In the genomic region with DNA sequence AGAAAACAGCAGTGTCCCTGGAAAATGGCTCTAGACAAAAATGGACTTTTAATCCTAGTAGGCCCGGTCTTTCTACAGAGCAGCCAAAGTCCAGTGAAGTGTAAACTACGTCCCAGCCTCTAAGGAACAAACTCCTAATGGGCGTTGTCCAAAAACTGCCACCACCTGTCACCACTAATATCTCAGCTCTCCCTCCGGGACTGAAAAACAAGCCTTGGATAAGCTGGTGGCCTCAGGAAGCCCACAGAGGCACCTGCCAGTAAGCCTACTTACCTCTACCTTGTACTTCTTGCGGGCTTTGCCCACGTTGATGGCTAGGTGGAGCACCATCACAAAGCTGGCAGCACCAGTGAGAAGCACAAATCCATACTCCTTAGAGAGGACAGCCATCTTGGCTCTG, we compare ENCODE assay signal across 23 mouse cellular contexts. TPM values are rescaled to one million over a fixed set of nuclear protein-coding genes. Genes with fewer than 3 reads are reported as not detected.
DNase-seq lines count a peak whose midpoint lies in the region; ATAC-seq and TF ChIP-seq lines count a peak whose summit lies in the region.
"Had no signal": no experiment of that assay in that cellular context is flagged by ENCODE, and none has a peak within 500 bp of the region (broad histone marks: within the 10 kb centered on the region; RNA-seq: fewer than 3 reads in every experiment).

No protein-coding gene starts in this region.

- no peak for TF ChIP-seq POLR2A in small intestine, adult 2 months (IDR thresholded peaks at IDR 0.05; ENCODE audit: low read depth, low read length)

- no peak overlapping the region for H3K4me3 ChIP-seq in gastrocnemius, adult 2 months
- H3K4me3 ChIP-seq in liver, embryonic 12.5 days = no peak overlapping the region
- no peak overlapping the region for H3K4me3 ChIP-seq in small intestine, adult 2 months (ENCODE audit: low read depth, low read length)
- H3K4me3 ChIP-seq: forebrain, embryonic 10.5 days; heart, embryonic 15.5 days; hindbrain, embryonic 15.5 days; limb, embryonic 15.5 days; midbrain, embryonic 10.5 days; myocyte; neural tube, embryonic 13.5 days had no signal

- no peaks in the 10 kb centered on the region for H3K9me3 ChIP-seq in liver, embryonic 12.5 days (replicated peaks)
- H3K9me3 ChIP-seq: forebrain, embryonic 10.5 days; heart, embryonic 15.5 days; hindbrain, embryonic 15.5 days; limb, embryonic 15.5 days; midbrain, embryonic 10.5 days; neural tube, embryonic 13.5 days had no signal

- peak; percentile 49 for DNase-seq in gastrocnemius, adult 2 months
- DNase-seq in gastrocnemius, postnatal 36 days = no peak
- DNase-seq in liver = no peak
- no peak for DNase-seq in right cerebral cortex, postnatal 4 days
- DNase-seq in heart, postnatal 25 days (ENCODE audit: low spot score) = no peak
- DNase-seq: adrenal gland, postnatal 25 days; cerebellum, adult 9-10 months; heart, postnatal 4 days; left cerebral cortex, postnatal 4 days had no signal

- no peak for TF ChIP-seq CTCF in gastrocnemius, adult 2 months (IDR thresholded peaks at IDR 0.05)
- TF ChIP-seq CTCF in small intestine, adult 2 months (IDR thresholded peaks at IDR 0.05; ENCODE audit: extremely low read depth, insufficient read length, insufficient replicate concordance, low read depth, low read length) = no peak

- H3K4me2 ChIP-seq in liver, embryonic 12.5 days = no peak overlapping the region
- H3K4me2 ChIP-seq: heart, embryonic 15.5 days; hindbrain, embryonic 15.5 days; limb, embryonic 15.5 days; neural tube, embryonic 13.5 days had no signal

- peaks cover 94% of the 10 kb centered on the region for H3K4me1 ChIP-seq in liver, embryonic 12.5 days
- H3K4me1 ChIP-seq in small intestine, adult 2 months (ENCODE audit: control insufficient read depth, insufficient read depth, insufficient read length, low read length) = peaks cover 60% of the 10 kb centered on the region
- H3K4me1 ChIP-seq: heart, embryonic 15.5 days; hindbrain, embryonic 15.5 days; limb, embryonic 15.5 days had no signal

- peak overlapping the region; percentile 83 for H3K27ac ChIP-seq in gastrocnemius, adult 2 months
- H3K27ac ChIP-seq in liver, embryonic 12.5 days = peak overlapping the region; percentile 100
- peak overlapping the region; percentile 98 for H3K27ac ChIP-seq in small intestine, adult 2 months (ENCODE audit: insufficient read depth, low read depth, low read length)
- H3K27ac ChIP-seq: forebrain, embryonic 10.5 days; heart, embryonic 15.5 days; hindbrain, embryonic 15.5 days; limb, embryonic 15.5 days; macrophage; midbrain, embryonic 10.5 days; neural tube, embryonic 13.5 days had no signal

- no peak for ATAC-seq in liver, embryonic 12.5 days
- ATAC-seq: CD4-positive, CD25-positive, alpha-beta regulatory T cell, adult 4 months; forebrain, embryonic 16.5 days; lung, postnatal 0 days; midbrain, embryonic 16.5 days had no signal

- intact Hi-C loops in gastrocnemius, adult 2 months (cut with DNase I) = no loop called here
- intact Hi-C loops in gastrocnemius, postnatal 36 days (cut with DNase I) = no loop called here
- intact Hi-C loops in heart, postnatal 25 days (cut with DNase I) = no loop called here

- WGBS in liver, embryonic 12.5 days (ENCODE audit: insufficient replicate concordance) = 73% methylated on average over 6 of the region's 6 CpGs
- WGBS in small intestine, adult 2 months = 26% methylated on average over 6 of the region's 6 CpGs

- H3K9ac ChIP-seq in liver, embryonic 12.5 days = no peak overlapping the region
- H3K9ac ChIP-seq: heart, embryonic 15.5 days; hindbrain, embryonic 15.5 days; limb, embryonic 15.5 days; neural tube, embryonic 13.5 days had no signal

- H3K36me3 ChIP-seq in liver, embryonic 12.5 days = peaks cover 98% of the 10 kb centered on the region
- H3K36me3 ChIP-seq in small intestine, adult 2 months (ENCODE audit: control insufficient read depth, insufficient read depth, low read length) = peaks cover 34% of the 10 kb centered on the region

- no peaks in the 10 kb centered on the region for H3K27me3 ChIP-seq in liver, embryonic 12.5 days (replicated peaks)
- H3K27me3 ChIP-seq in small intestine, adult 2 months (ENCODE audit: control insufficient read depth, insufficient read depth, low read length) = no peaks in the 10 kb centered on the region
- H3K27me3 ChIP-seq: heart, embryonic 15.5 days; hindbrain, embryonic 15.5 days; limb, embryonic 15.5 days had no signal

RNA-seq across cellular contexts. Expression of a gene that starts 15.6 kb away (rescaled TPM):
- 100 to 1,000 TPM; 147 to 151 TPM for total RNA-seq in gastrocnemius, adult 2 months (2021)
- total RNA-seq in gastrocnemius, postnatal 36 days (2021) = 100 to 1,000 TPM; 108 to 112 TPM
- 388 and 396 TPM in 2 replicates for polyA plus RNA-seq in liver, embryonic 12.5 days (2016; fragmentation: Nextera tagmentation; extraction: Ambion mirVana)
- polyA plus RNA-seq in small intestine, adult 2 months (2012; rRNA removed) = 1,045 and 1,081 TPM in 2 replicates
- 100 to 1,000 TPM; 284 to 285 TPM for total RNA-seq in heart, postnatal 25 days (2021)

RNA-seq across cellular contexts. Expression of a gene that starts 28.2 kb away (rescaled TPM):
- total RNA-seq in gastrocnemius, adult 2 months (2021) = 1 to 10 TPM; 4.1 to 5.8 TPM
- total RNA-seq in gastrocnemius, postnatal 36 days (2021) = 1 to 10 TPM; 2.6 to 4.5 TPM
- polyA plus RNA-seq in liver, embryonic 12.5 days (2016; fragmentation: Nextera tagmentation; extraction: Ambion mirVana) = 94.4 and 99.5 TPM in 2 replicates
- 33.8 and 112 TPM in 2 replicates for polyA plus RNA-seq in small intestine, adult 2 months (2012; rRNA removed)
- total RNA-seq in heart, postnatal 25 days (2021) = 10 to 100 TPM; 21.4 to 23.6 TPM
